Mouse (Mus musculus) right cerebral cortex, postnatal 4 days (tissue): ENCODE measurements around the gene Slc36a1.

Experiments
- DNase-seq: peaks from one replicate; pipeline ENCODE4 v3.0.0-alpha.2; 2022

Gene Slc36a1

DNA sequence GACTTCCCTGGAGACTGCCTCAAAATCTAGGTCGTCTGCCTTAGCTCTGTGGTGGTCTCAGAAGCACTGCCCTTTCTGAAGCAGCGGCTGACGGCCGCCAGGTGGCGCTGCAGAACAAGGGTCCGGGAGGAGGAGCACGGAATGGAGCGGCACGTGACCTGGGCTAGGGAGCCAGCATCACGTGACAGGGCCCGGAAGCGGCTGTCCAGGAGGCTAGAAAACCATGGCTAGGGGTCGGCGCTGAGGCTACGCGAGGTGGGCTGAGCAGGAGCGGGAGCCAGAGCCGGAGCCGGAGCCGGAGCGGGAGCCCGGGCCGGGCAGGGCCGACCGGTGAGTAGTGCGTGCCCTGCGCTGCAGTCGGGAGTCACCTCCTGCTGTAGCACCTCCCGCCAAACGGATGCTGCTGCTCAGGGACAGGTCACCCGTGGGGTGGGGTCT, at the start of gene Slc36a1:
Gene Slc36a1 (plus strand): TSS at position 192 of the 438 bp plus-strand sequence.
- DNase-seq = peak; percentile 100

DNA sequence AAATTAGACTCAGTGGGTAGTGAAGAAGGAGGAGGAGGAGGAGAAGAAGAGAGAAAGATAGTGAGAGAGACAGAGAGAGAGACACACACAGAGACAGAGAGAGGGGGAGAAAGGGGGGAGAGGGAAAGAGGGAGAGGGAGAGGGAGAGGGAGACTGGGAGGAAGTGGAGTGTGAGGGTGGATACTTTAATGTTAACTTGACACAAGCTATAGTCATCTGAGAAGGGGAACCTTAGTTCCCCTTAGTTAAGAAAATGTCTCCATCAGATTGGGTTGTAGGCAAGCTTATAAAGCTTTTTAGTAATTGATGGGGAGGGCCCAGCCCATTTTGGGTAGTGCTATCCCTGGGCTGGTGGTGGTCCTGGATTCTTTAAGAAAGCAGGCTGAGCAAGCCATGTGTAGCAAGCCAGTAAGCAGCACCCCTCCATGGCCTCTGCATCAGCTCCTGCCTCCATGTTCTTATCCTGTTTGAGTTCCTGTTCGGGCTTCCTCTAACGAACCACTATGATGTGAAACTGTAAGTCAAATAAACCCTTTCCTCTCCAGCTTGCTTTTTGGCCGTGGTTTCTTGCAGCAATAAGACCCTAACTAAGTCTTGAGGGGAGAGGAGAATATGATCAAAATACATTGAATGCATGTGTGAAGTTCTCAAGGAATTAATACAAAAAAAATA, 49.6 kb upstream of the Slc36a1 start:
- no peak for DNase-seq

GRCm38 (mm10) chr11:55155070-55155421, 49.1 kb upstream of the Slc36a1 start:
- DNase-seq = no peak

DNA sequence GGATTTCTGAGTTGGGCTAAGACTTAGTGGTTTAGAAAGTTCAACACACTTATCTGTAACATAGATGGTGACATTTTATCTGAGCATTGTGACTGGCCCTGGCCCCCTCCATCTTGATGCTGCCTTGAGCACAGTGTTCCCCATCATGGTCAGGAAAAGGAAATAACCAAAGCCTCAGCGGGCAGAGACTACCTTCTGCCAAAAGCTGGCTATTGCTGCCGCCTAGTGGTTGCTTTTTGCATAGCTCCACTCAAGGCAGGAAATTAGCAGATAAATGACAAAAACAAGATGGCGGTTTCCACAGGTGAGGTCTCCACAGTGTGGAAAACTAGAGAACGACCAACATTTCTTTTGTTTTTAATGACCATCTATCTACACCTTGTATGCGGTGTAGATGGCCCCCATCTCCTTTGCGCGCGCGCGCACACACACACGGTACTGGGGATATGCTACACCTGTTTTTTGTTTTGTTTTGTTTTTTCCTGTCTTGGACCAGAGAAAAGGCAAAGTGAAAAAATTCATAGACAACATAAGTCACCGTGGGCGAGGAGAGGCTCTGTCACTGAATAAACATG, 45.3 kb upstream of the Slc36a1 start:
- DNase-seq = peak; percentile 83

GRCm38 (mm10) chr11:55162670-55163069, 41.5 kb upstream of the Slc36a1 start:
- peak; percentile 27 for DNase-seq

GRCm38 (mm10) chr11:55164723-55165122, 39.4 kb upstream of the Slc36a1 start:
- peak; percentile 7 for DNase-seq

GRCm38 (mm10) chr11:55165748-55166147, 38.4 kb upstream of the Slc36a1 start:
- DNase-seq = no peak

DNA sequence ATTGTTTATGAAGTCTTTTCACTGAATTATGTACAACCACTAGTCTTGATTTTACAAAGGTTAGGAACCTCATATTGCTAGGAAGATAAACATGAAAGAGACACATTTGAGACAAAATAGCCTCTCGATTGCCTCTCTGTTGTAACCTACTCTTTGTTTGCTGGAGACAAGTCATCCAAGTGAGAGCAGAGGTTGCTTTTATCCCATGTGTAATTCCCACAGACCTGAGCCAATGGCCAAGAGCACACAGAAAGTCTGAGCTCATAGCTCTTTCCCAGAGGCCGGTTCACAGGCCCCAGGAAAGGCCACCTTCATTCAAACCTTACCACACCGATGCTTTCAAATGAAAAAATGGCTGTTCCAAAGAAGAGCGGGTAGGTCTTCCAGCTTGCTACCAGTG, 35.6 kb upstream of the Slc36a1 start:
- no peak for DNase-seq

DNA sequence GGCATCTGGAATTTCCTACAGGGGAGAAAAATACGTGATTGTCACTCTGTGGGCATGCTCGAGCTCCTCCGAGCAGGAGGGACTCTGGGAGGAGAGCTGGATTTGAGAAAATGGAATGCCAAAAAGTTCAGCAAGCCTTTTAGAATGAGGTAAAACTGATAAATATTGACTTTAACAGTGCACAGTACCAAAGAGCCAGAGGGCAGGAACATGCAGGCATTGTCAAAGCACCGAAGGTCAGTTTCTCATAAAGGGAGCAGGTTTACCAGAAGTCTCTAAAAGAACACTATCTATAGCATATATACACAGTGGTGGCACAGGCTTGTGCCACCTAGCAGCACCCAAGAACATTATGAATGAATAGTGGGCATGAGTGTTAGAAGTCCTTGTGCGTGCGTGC, 35.2 kb upstream of the Slc36a1 start:
- no peak for DNase-seq

GRCm38 (mm10) chr11:55170501-55170900, 33.6 kb upstream of the Slc36a1 start:
- DNase-seq = no peak

DNA sequence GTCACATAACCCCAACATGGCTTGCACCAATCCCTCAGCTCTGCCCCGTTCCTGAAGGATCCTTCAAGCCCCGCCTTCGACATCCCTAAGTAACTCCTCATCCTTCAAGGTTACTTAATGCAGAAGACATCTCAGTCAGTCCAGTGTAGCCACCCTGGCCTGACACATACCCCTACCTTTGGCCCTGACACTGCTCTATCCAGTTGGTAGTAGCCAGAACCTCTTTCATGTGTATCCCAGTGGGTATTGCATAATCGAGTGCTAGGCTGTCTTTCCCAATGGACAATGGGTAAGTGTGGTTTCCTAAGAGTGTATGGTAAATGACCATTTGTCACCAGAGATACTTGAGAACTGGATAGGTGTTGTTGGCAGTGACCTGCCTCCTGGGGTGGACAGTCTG, 25.3 kb upstream of the Slc36a1 start:
- DNase-seq = no peak

DNA sequence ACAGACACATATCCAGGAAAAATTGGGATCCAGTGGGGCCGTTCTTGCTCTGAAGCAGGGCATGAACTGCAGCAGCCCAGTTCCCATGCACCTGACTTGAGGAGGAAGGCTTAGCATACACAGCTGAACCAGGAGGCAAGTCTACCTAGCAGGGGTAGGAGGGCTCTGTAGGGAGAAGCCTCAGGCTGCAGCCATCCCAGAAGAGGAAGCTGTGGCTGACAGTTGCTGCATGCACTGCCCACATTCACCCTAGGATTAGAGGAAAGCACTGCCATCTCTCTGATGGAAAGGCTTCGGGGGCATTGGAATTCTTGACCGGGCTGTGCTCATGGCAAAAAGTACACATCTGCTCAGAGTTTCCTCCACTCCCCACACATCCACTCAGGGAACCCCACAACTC, 24.3 kb upstream of the Slc36a1 start:
- no peak for DNase-seq

DNA sequence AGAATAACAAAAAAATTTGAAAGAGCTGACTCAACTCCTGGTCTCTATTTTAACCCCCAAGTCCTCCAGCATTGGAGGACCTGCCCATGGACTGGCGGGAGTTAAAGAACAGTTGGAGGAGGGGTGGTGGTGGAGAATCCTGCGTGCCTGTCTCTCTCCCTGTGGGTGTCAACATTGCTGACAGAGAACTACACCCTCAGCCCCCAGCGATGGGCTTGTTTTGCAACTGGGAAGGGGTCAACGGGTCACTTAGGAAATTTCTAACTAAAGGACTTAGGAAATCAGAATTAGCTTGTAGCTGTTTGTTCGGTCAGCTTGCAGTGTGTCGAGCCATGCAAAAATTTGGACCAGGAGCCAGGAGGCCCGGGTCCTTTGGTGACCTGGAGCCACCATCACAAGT, 21.0 kb upstream of the Slc36a1 start:
- DNase-seq = no peak

- DNase-seq = no peak
Measured at GRCm38 (mm10) chr11:55184246-55184645, 19.9 kb upstream of the Slc36a1 start.

DNA sequence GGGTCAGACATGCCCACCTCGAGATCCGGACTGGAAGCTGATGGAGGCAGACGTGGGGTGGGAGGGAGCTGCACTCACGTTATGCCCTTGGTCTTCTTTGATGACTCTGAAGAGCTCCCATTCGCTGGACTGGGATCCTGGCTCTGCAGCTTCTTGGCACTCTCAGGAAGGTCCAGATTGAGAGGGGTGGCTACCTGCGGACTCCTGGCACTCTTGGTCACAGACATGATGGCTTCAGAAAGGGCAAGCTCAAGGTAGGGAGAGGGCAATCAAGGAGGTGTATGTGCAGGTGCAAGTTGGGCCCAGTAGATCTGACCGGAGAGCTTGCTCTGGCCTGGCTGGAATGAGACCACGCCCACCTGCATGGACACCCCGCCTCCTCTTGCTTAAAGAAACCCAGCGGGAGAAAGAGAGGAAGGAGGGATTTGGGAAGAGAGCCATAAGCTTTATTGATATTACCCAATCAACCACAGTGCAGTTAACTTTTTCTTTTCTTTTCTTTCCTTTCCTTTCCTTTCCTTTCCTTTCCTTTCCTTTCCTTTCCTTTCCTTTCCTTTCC, 19.3 kb upstream of the Slc36a1 start, which contains the start of gene Slc36a2:
Gene Slc36a2 (minus strand): TSS at position 345 of the 559 bp plus-strand sequence.
- DNase-seq = no peak

DNA sequence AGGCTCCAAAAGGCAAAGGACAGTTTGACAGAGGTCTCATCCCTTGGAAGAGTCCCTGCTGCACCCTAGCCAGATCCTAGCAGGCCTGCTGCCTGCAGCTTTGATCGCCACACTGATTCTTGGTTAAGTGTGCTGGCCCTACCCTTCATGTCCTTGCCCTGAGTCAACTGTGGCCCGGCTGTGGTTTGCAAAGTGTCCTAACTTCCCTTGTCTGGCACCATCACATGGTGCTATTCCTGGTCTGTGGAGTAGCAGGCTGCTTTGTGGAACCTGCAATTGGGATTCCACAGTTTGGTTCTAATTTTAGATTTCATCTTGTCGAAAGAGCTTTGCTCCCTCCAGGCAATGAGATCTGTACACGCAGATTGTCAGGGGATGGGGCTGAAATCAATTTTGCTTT, 16.9 kb upstream of the Slc36a1 start:
- DNase-seq = no peak

GRCm38 (mm10) chr11:55187777-55188176, 16.4 kb upstream of the Slc36a1 start:
- DNase-seq = no peak

DNA sequence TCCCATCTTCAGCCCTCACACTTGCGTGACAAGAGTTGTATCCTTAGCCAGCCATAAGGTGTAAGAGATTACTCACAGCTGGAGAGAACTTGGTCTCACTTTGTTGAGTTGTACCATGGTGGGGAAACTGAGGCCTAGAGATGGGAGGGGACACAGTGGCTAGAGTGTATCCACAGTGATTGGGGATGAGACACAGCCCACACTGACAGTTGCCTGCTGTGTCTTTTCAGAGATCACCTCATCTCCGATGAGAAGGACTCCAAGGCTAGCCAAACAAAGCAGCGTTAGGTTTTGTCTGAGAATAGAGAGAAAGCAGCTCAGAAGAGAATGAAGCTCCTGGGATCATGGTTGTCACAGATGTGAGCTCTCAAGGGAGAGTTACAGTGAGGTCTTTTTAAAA, 13.9 kb upstream of the Slc36a1 start:
- DNase-seq = no peak

DNA sequence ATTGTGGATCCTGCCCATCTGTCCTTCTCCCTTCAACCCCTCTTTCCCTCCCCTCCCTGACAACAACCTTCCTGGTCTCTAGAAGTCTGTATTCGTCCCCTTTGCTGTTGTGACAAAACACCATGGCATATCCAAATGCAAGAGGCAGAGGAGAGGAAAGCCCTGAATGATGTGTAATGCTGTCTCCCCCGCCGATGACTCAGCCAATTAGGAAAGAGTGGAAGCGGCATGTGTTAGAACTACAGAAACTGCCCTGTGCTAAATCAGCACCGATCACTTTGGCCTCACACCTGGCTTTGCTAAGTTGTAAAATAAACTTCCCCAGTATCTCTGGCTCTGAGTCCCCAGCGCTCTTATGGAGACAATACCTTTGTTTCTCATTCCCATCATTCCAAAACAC, 7.1 kb upstream of the Slc36a1 start:
- no peak for DNase-seq

DNA sequence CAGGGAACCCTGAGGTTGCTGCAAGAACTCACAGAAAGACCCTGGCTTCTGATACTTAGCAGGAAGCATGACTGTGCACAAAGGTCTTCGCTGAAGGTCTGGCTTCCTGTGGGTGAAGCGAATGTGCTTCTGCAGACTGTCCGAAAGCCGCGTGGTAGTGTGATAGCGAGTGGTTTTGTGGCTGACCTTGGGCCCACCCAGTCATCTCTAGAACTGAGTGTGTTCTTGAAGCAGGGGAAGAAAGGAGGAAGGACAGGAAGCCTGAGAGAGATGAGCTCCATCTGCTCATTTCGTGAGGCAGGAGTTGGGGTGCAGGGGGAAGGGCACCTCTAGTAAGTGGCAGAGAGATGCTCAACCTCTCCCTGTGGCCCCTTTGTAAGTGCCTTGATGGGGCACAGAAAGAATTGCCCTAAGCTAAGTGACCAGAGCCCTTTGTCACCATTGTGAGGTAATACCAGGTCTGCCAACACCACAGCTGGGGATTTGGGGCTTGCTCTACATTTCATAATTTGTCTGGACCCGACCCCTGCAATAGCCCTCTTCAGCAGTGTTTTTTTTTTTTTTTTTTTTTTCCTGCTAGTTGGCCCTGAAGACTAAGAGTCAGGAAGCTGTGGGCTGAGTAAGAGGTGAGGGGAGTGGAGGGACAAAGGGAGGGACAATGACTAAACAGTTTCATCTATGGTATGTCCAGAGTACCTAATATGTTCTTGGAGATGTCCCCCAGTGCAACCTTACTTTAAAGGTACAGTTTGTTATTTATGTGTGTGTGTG, 6.2 kb upstream of the Slc36a1 start:
- no peak for DNase-seq

- peak; percentile 43 for DNase-seq
Measured at GRCm38 (mm10) chr11:55204602-55205001, 452 bp downstream of the Slc36a1 start.

GRCm38 (mm10) chr11:55208001-55208690, 4.0 kb downstream of the Slc36a1 start:
- DNase-seq = no peak

DNA sequence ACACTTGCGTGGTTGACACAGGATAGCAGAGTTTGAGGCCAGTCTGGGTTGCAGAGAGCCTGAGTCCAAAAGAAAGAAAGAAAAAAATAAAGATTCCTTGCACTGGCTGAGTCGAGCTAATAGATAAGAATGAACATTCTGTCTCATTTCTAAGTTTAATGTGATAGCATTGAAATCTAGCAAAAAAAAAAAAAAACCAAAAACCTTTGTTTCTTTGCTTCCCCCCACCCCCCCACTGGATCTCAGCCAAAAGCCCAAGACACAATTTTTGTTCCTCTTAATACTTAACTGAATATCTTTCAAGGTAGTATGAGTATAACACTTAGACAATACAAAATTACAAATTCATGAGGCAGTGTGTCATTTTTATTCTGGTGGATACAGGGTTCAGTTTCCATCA, 4.9 kb downstream of the Slc36a1 start:
- no peak for DNase-seq
